Mouse (Mus musculus): ENCODE data around the gene 1700029J07Rik.

DNA sequence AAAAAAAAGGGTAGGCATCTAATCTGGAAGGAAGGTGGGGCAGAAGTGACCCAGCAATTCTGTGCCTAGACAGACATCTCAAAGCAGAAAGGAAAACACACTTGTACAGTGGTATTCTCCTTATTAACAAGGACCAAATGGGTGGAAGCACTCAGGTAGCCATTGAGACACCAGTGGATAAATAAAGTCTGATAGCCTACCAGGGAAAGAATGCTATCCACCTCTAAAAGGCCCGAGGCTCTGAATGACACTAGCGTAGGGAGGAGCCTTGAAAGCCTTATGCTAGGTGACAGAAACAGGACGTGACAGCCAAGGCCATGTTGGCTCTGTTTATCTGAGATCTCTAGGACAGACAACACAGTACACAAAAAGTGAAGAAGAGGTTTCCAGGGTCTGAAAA, 58.6 kb downstream of the 1700029J07Rik start:
- no peak for TF ChIP-seq EP300 (IDR thresholded peaks at IDR 0.05; ENCODE audit: low read length)
- TF ChIP-seq NELFE (IDR thresholded peaks at IDR 0.05; ENCODE audit: low read depth, low read length) = no peak
- no peak for TF ChIP-seq CHD1 (IDR thresholded peaks at IDR 0.05; ENCODE audit: low read depth, low read length)
- no peak for TF ChIP-seq CHD2 (IDR thresholded peaks at IDR 0.05; ENCODE audit: low read length)
- TF ChIP-seq IRF4 (IDR thresholded peaks at IDR 0.05; ENCODE audit: low read depth, low read length) = no peak
- no peak for TF ChIP-seq CTCF (conservative IDR thresholded peaks at IDR 0.05 in 1 of 2, IDR thresholded peaks at IDR 0.05 in 1 of 2; ENCODE audit: low read depth in 2 of 2, low read length in 2 of 2)
- TF ChIP-seq MEF2A (IDR thresholded peaks at IDR 0.05; ENCODE audit: borderline replicate concordance, low read depth, low read length) = no peak
- no peak for TF ChIP-seq MAFK (IDR thresholded peaks at IDR 0.05; ENCODE audit: insufficient replicate concordance, low read length)
- TF ChIP-seq POLR2A (IDR thresholded peaks at IDR 0.05; ENCODE audit: low read depth, low read length) = no peak
